ENCODE assay signal across 8 mouse cellular contexts in the genomic region with DNA sequence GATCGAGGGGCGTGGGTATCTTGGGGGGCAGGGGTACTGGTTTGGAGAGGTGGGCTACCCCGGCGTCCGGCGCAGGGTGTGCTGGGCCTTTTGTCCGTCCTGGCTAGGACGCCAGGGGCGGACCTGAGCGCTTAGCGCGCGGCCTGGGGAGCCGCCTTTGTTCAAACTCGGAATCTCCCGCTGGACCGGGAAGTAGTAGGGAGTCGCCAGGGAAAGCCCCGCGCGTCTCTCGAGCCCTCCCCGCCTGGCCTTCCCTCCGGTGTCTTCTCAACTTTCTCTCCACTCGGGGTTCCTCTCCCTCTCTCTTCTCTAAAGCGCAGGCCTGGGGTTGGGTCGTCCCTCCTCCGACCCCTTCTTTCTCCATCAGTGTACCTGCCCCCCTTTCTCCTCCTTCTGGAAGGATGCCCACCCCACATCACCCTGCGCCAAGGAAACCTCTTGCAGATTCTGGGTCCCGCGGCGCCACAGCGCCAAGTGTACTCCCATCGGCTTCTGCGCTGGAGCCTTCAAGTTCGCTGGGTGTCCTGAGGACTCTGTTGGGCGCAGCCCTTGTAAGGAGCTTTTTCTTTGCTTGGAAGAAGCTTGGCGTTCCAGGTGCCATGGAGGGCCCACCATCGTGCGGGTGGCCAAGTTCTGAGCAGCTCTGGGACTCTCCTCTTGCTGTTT. TPM values are rescaled to one million over a fixed set of nuclear protein-coding genes. Genes with fewer than 3 reads are reported as not detected.
DNase-seq lines count a peak whose midpoint lies in the region; TF ChIP-seq lines count a peak whose summit lies in the region.

No protein-coding gene starts in this region.

- H3K4me3 ChIP-seq in hindbrain, embryonic 10.5 days = peak overlapping the region; percentile 74
- H3K4me3 ChIP-seq in left cerebral cortex, adult 2 months = peak overlapping the region; percentile 69

- peak; percentile 14 for TF ChIP-seq CTCF in left cerebral cortex, adult 2 months (IDR thresholded peaks at IDR 0.05)

- H3K9me3 ChIP-seq in hindbrain, embryonic 10.5 days = no peaks in the 10 kb centered on the region

- WGBS in hindbrain, embryonic 10.5 days = under 1% methylated on average over 40 of the region's 40 CpGs

- H3K27me3 ChIP-seq in hindbrain, embryonic 10.5 days (ENCODE audit: insufficient read depth, poor library complexity, severe bottlenecking) = peaks cover 12% of the 10 kb centered on the region

- intact Hi-C loops in left cerebral cortex, adult 2 months (cut with DNase I) = loop anchor here (2.0 kb wide), 1 partner anchor 82 kb away; no protein-coding TSS in a partner anchor

- H3K4me1 ChIP-seq in hindbrain, embryonic 10.5 days (replicated peaks) = peaks cover 41% of the 10 kb centered on the region

- peak; percentile 78 for DNase-seq in 3T3-L1 (ENCODE audit: low read depth, low spot score)
- DNase-seq in adrenal gland, postnatal 10 days = peak; percentile 82
- DNase-seq in frontal cortex, postnatal 10 days (ENCODE audit: low spot score in 2 of 2) = peak; percentile 46 to 58
- peak; percentile 57 for DNase-seq in hindbrain, embryonic 10.5 days (ENCODE audit: low spot score)
- peak; percentile 52 to 56 for DNase-seq in left cerebral cortex, adult 2 months (ENCODE audit: extremely low spot score in 1 of 2, low spot score in 2 of 2)
- peak; percentile 65 for DNase-seq in lung, postnatal 25 days (ENCODE audit: low spot score)
- peak; percentile 58 for DNase-seq in right cerebral cortex, postnatal 25 days
- DNase-seq in yolk sac, embryonic 10.5 days (ENCODE audit: low spot score) = no peak

- peak overlapping the region; percentile 99 for H3K27ac ChIP-seq in hindbrain, embryonic 10.5 days
- peak overlapping the region; percentile 92 for H3K27ac ChIP-seq in left cerebral cortex, adult 2 months

- peaks cover 22% of the 10 kb centered on the region for H3K36me3 ChIP-seq in hindbrain, embryonic 10.5 days

RNA-seq across cellular contexts. Expression of gene Pxdn, which starts 1.1 kb away (rescaled TPM):
- total RNA-seq in adrenal gland, postnatal 10 days (2021) = 100 to 1,000 TPM in 1 of 2 experiments, 10 to 100 TPM in 1; 92.0 to 121 TPM
- 71.4 and 78.2 TPM in 2 replicates for polyA plus RNA-seq in hindbrain, embryonic 10.5 days (2016; fragmentation: Nextera tagmentation; extraction: Ambion mirVana)
- 10 to 100 TPM; 51.7 to 61.5 TPM for total RNA-seq in left cerebral cortex, adult 2 months (2021)
